Mouse (Mus musculus) ES-E14 (cell line): ENCODE results near the gene Clec4a3. TPM values are rescaled to one million over a fixed set of nuclear protein-coding genes. Genes with fewer than 3 reads are reported as not detected.

Experiments used
- DNase-seq: peaks from one replicate; pipeline ENCODE4 v3.0.0-alpha.2; 2013; ENCODE audit warnings: low read depth, low spot score
- H3K27ac ChIP-seq: 2 replicates; pipeline ENCODE4 v1.5.1; 2012; ENCODE audit warnings: low read depth, mild to moderate bottlenecking, low read length, moderate library complexity, mixed read lengths; ENCODE audit not compliant: poor library complexity, insufficient read depth, severe bottlenecking
- H3K36me3 ChIP-seq: 2 replicates; pipeline ENCODE4 v1.6.1; 2012; ENCODE audit warnings: mild to moderate bottlenecking, low read length, moderate library complexity, mixed read lengths; ENCODE audit not compliant: control insufficient read depth, poor library complexity, insufficient read depth, severe bottlenecking
- H3K4me1 ChIP-seq, 2 experiments: fragments of 150-350 bp in 1 of 2; sonication (generic) in 1 of 2; 2 replicates each; pipeline ENCODE4 v1.6.1; 2012; ENCODE audit warnings: low read length in 2 of 2, mild to moderate bottlenecking in 1 of 2, mixed read lengths in 1 of 2; ENCODE audit not compliant: control insufficient read depth in 2 of 2, insufficient read depth in 2 of 2, poor library complexity in 1 of 2
- H3K4me3 ChIP-seq, 2 experiments: fragments of 150-350 bp in 1 of 2; sonication (generic) in 1 of 2; 2 replicates each; pipeline ENCODE4 v1.5.1; 2012; ENCODE audit warnings: low read length in 2 of 2, low read depth in 1 of 2, mild to moderate bottlenecking in 1 of 2, mixed read lengths in 1 of 2; ENCODE audit not compliant: insufficient read depth in 1 of 2, poor library complexity in 1 of 2, severe bottlenecking in 1 of 2
- H3K9ac ChIP-seq: 2 replicates; pipeline ENCODE4 v1.6.1; 2012; ENCODE audit warnings: low read depth, mild to moderate bottlenecking, low read length, mixed read lengths; ENCODE audit not compliant: poor library complexity, insufficient read depth, severe bottlenecking
- H3K9me3 ChIP-seq: fragments of 150-350 bp; sonication (generic); 2 replicates; pipeline ENCODE4 v1.6.1; 2012; ENCODE audit warnings: low read depth, mild to moderate bottlenecking, low read length; ENCODE audit not compliant: control insufficient read depth, insufficient read depth
- CHD2 ChIP-seq: IDR thresholded peaks from 2 replicates; pipeline ENCODE4 v1.6.1; 2014; ENCODE audit warnings: mild to moderate bottlenecking, low read depth, low read length, inconsistent platforms
- HCFC1 ChIP-seq: IDR thresholded peaks from 2 replicates; pipeline ENCODE4 v1.6.1; 2012; ENCODE audit warnings: low read length, inconsistent platforms, borderline replicate concordance; ENCODE audit not compliant: insufficient read depth
- MAFK ChIP-seq: IDR thresholded peaks from 2 replicates; pipeline ENCODE4 v1.6.1; 2014; ENCODE audit warnings: mild to moderate bottlenecking, low read depth, low read length, inconsistent platforms; ENCODE audit not compliant: insufficient read depth
- ZC3H11A ChIP-seq: IDR thresholded peaks from 2 replicates; pipeline ENCODE4 v1.6.1; 2012; ENCODE audit warnings: low read depth, mild to moderate bottlenecking, inconsistent platforms, low read length, borderline replicate concordance
- ZNF384 ChIP-seq: IDR thresholded peaks from 2 replicates; pipeline ENCODE4 v1.6.1; 2012; ENCODE audit warnings: low read depth, low read length, inconsistent platforms
- in situ Hi-C, 2 experiments: fragments of 600-800 bp; cut with MboI; formaldehyde crosslinking; loops; one replicate each; pipeline ENCODE4 v1.15.1; 2025; ENCODE audit warnings: low sequenced_read_pairs in 2 of 2, inconsistent platforms in 1 of 2; ENCODE audit not compliant: unreplicated experiment in 2 of 2
- total RNA-seq: library from RNA; depleted of rRNA; stranded (reverse); fragments of 300-350 nt; gene quantifications from 2 replicates; pipeline ENCODE4 v1.2.3, GENCODE M21; 2012; rRNA removed

The Clec4a3 gene
- total RNA-seq, 1 experiment, result not detected

- DNase-seq, result no peak
- Histone ChIP-seq H3K4me1 (no peaks in the 10 kb centered on the region; a peak in 1 of 4 replicates), H3K4me3 (no peak overlapping the region), H3K27ac (no peak overlapping the region), H3K9ac (no peak overlapping the region), H3K9me3 (no peaks in the 10 kb centered on the region), H3K36me3 (no peaks in the 10 kb centered on the region; the same call in 1 of the 2 replicates)
- TF ChIP-seq ZC3H11A (no peak), ZNF384 (no peak), MAFK (no peak), CHD2 (no peak), HCFC1 (no peak)
- in situ Hi-C loops, result no loop called here
Observed at GRCm38 (mm10) chr6:123005591-123005990, 53.3 kb downstream of the Clec4a3 start.

Other genes with a start within 250 kb of the Clec4a3 start
- gene Nanog, start 245.0 kb upstream of the Clec4a3 start, total RNA-seq, result 89.3 and 138 TPM in 2 replicates
- 890 and 1,987 TPM in 2 replicates for gene Slc2a3, start 150.9 kb upstream of the Clec4a3 start, total RNA-seq
- 1.3 and 1.7 TPM in 2 replicates for gene Foxj2, start 132.6 kb upstream of the Clec4a3 start, total RNA-seq
- gene C3ar1, start 96.4 kb upstream of the Clec4a3 start, total RNA-seq, result 0.22 TPM in 1 of 2 replicates, not detected in the other
- 32.9 and 40.4 TPM in 2 replicates for gene Necap1, start 78.0 kb upstream of the Clec4a3 start, total RNA-seq
- not detected in 2 replicates for gene Clec4a1, start 30.7 kb upstream of the Clec4a3 start, total RNA-seq
- not detected in 2 replicates for gene Clec4a4, start 37.9 kb downstream of the Clec4a3 start, total RNA-seq
- not detected in 2 replicates for gene Clec4b1, start 97.4 kb downstream of the Clec4a3 start, total RNA-seq
- gene Clec4a2, start 153.9 kb downstream of the Clec4a3 start, total RNA-seq, result not detected in 2 replicates
- gene Clec4b2, start 220.4 kb downstream of the Clec4a3 start, total RNA-seq, result not detected in 2 replicates